Mouse (Mus musculus) CH12.LX (cell line): Measurements from ENCODE around the gene Rdm1. TPM values are rescaled to one million over a fixed set of nuclear protein-coding genes. Genes with fewer than 3 reads are reported as not detected.

ENCODE experiments used
- DNase-seq: peaks from one replicate; pipeline ENCODE4 v3.0.0-alpha.2; 2013; ENCODE audit errors: extremely low read depth
- H3K27ac ChIP-seq: 2 replicates; pipeline ENCODE4 v1.5.1; 2012; ENCODE audit warnings: low read depth, mild to moderate bottlenecking, control low read depth, moderate library complexity; ENCODE audit not compliant: insufficient read depth
- H3K27me3 ChIP-seq: replicated peaks from 2 replicates; pipeline ENCODE3; 2012; ENCODE audit warnings: inconsistent platforms
- H3K36me3 ChIP-seq, 2 experiments: replicated peaks in 1 of 2; 2 replicates each; pipeline versions ENCODE3 to v1.6.1; 2012; ENCODE audit warnings: inconsistent platforms in 1 of 2, low read length in 1 of 2, mild to moderate bottlenecking in 1 of 2, mixed read lengths in 1 of 2, moderate library complexity in 1 of 2; ENCODE audit not compliant: control insufficient read depth in 1 of 2, insufficient read depth in 1 of 2
- H3K4me1 ChIP-seq, 2 experiments: 2 replicates each; pipeline ENCODE4 v1.6.1; 2012; ENCODE audit warnings: inconsistent platforms in 1 of 2, moderate library complexity in 1 of 2; ENCODE audit not compliant: insufficient read depth in 2 of 2, control insufficient read depth in 1 of 2
- H3K4me2 ChIP-seq: 2 replicates; pipeline ENCODE4 v1.6.1; 2012; ENCODE audit warnings: low read depth, mild to moderate bottlenecking, control low read depth; ENCODE audit not compliant: poor library complexity, insufficient read depth, severe bottlenecking
- H3K4me3 ChIP-seq, 3 experiments: fragments of 150-350 bp in 1 of 3; sonication (generic) in 1 of 3; replicated peaks in 1 of 3; 2 replicates each; pipeline versions ENCODE3 to v1.5.1; 2011 to 2012; ENCODE audit warnings: low read depth in 2 of 3, low read length in 2 of 3, mild to moderate bottlenecking in 2 of 3, moderate library complexity in 2 of 3, control low read depth in 1 of 3, improper control_type of control experiment in 1 of 3, inconsistent platforms in 1 of 3, mixed read lengths in 1 of 3; ENCODE audit not compliant: poor library complexity in 1 of 3
- H3K79me2 ChIP-seq: replicated peaks from 2 replicates; pipeline ENCODE4 v1.6.1; 2012; ENCODE audit warnings: mild to moderate bottlenecking, moderate library complexity; ENCODE audit not compliant: control insufficient read depth, poor library complexity, insufficient read depth, severe bottlenecking; ENCODE audit errors: extremely low read depth
- H3K9ac ChIP-seq: 2 replicates; pipeline ENCODE4 v1.6.1; 2012; ENCODE audit warnings: low read depth, mild to moderate bottlenecking, control low read depth, moderate library complexity; ENCODE audit not compliant: insufficient read depth
- H3K9me3 ChIP-seq: replicated peaks from 2 replicates; pipeline ENCODE3; 2012; ENCODE audit warnings: low read length, inconsistent platforms, mixed read lengths
- EP300 ChIP-seq: IDR thresholded peaks from 2 replicates; pipeline ENCODE4 v1.6.1; 2011; ENCODE audit warnings: low read length, improper control_type of control experiment
- ETS1 ChIP-seq: conservative IDR thresholded peaks from 2 replicates; pipeline ENCODE4 v1.6.1; 2012; ENCODE audit warnings: low read depth, mild to moderate bottlenecking, inconsistent platforms, low read length, improper control_type of control experiment, moderate library complexity
- GABPA ChIP-seq: IDR thresholded peaks from 2 replicates; pipeline ENCODE4 v1.6.1; 2012; ENCODE audit warnings: low read depth, low read length, improper control_type of control experiment, inconsistent platforms; ENCODE audit not compliant: insufficient replicate concordance
- HCFC1 ChIP-seq: IDR thresholded peaks from 2 replicates; pipeline ENCODE4 v1.6.1; 2012; ENCODE audit warnings: low read depth, mild to moderate bottlenecking, inconsistent platforms, low read length, improper control_type of control experiment
- JUN ChIP-seq: IDR thresholded peaks from 2 replicates; pipeline ENCODE4 v1.6.1; 2011; ENCODE audit warnings: low read depth, mild to moderate bottlenecking, low read length, improper control_type of control experiment, moderate library complexity; ENCODE audit not compliant: insufficient read depth
- JUND ChIP-seq: conservative IDR thresholded peaks from 2 replicates; pipeline ENCODE4 v1.6.1; 2011; ENCODE audit warnings: low read depth, low read length, improper control_type of control experiment
- KAT2A ChIP-seq: IDR thresholded peaks from 2 replicates; pipeline ENCODE4 v1.6.1; 2012; ENCODE audit warnings: low read length, improper control_type of control experiment, inconsistent platforms; ENCODE audit not compliant: insufficient replicate concordance
- MAFK ChIP-seq: IDR thresholded peaks from 2 replicates; pipeline ENCODE4 v1.6.1; 2011; ENCODE audit warnings: low read length, improper control_type of control experiment; ENCODE audit not compliant: insufficient replicate concordance
- MAX ChIP-seq: IDR thresholded peaks from 2 replicates; pipeline ENCODE4 v1.6.1; 2011; ENCODE audit warnings: low read length, improper control_type of control experiment
- MEF2A ChIP-seq: IDR thresholded peaks from 2 replicates; pipeline ENCODE4 v1.6.1; 2014; ENCODE audit warnings: low read depth, mild to moderate bottlenecking, inconsistent platforms, low read length, improper control_type of control experiment, borderline replicate concordance
- POLR2AphosphoS2 ChIP-seq: IDR thresholded peaks from 2 replicates; pipeline ENCODE4 v1.6.1; 2011; ENCODE audit warnings: low read depth, low read length, improper control_type of control experiment
- RAD21 ChIP-seq: IDR thresholded peaks from 2 replicates; pipeline ENCODE4 v1.6.1; 2011; ENCODE audit warnings: low read depth, mild to moderate bottlenecking, low read length, improper control_type of control experiment, moderate library complexity
- TBP ChIP-seq: conservative IDR thresholded peaks from 2 replicates; pipeline ENCODE4 v1.6.1; 2011; ENCODE audit warnings: low read depth, low read length, improper control_type of control experiment
- TCF12 ChIP-seq: IDR thresholded peaks from 2 replicates; pipeline ENCODE4 v1.6.1; 2014; ENCODE audit warnings: low read depth, mild to moderate bottlenecking, inconsistent platforms, low read length, improper control_type of control experiment
- UBTF ChIP-seq: IDR thresholded peaks from 2 replicates; pipeline ENCODE4 v1.6.1; 2012; ENCODE audit warnings: low read depth, mild to moderate bottlenecking, inconsistent platforms, low read length, improper control_type of control experiment, moderate library complexity
- USF2 ChIP-seq: conservative IDR thresholded peaks from 2 replicates; pipeline ENCODE4 v1.6.1; 2011; ENCODE audit warnings: low read depth, low read length, improper control_type of control experiment
- ZC3H11A ChIP-seq: IDR thresholded peaks from 2 replicates; pipeline ENCODE4 v1.6.1; 2012; ENCODE audit warnings: low read depth, mild to moderate bottlenecking, inconsistent platforms, low read length, improper control_type of control experiment
- ZMIZ1 ChIP-seq: IDR thresholded peaks from 2 replicates; pipeline ENCODE4 v1.6.1; 2012; ENCODE audit warnings: low read depth, mild to moderate bottlenecking, inconsistent platforms, low read length, improper control_type of control experiment
- dilution Hi-C: fragments of 300-500 bp; cut with MboI; formaldehyde crosslinking; loops from 2 replicates; pipeline ENCODE4 v1.14.3; 2020; ENCODE audit warnings: low sequenced_read_pairs; ENCODE audit not compliant: extremely low pct_unique_long_range_greater_than_20kb, extremely low pct_ligation_motif_present
- in situ Hi-C: fragments of 300-500 bp; cut with MboI; formaldehyde crosslinking; loops from 3 replicates; pipeline ENCODE4 v1.14.3; 2019; ENCODE audit warnings: low sequenced_read_pairs, low pct_ligation_motif_present, low pct_unique_long_range_greater_than_20kb, mixed read lengths
- polyA plus RNA-seq: library from polyadenylated mRNA; unstranded; fragments of >175 nt; gene quantifications from 2 replicates; pipeline ENCODE4 v1.2.1, GENCODE M21; 2012; ENCODE audit warnings: low read depth; ENCODE audit not compliant: insufficient read length
- total RNA-seq, 2 experiments: library from RNA; depleted of rRNA; stranded (reverse); fragments of 300-350 nt in 1 of 2; fragments of >200 nt in 1 of 2; gene quantifications; 2 replicates each; pipeline ENCODE4 v1.2.3; 2012 to 2014

Rdm1 gene
- total and polyA plus RNA-seq, 3 experiments, result 9.6 to 28.5 (median 19.2) TPM

DNA sequence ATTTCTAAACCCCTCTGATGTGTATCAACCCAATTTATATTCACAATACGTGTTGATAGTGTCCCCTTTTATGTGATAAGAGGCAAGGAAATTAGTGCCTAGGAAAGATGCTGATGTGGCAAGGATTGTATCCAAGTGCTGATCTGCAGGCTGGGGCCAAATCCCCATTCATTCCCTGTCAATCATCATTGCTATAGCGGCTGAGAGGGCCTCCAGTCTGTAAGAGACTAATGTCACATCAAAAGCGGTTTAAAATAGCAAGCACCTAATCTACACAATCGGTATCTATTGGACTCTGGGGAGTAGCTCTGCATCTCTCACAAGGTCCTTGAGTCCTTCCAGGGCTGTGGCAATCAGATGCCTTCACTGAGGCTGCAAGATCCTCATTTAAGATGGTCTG lies 12.9 kb upstream of the Rdm1 start:
- Histone ChIP-seq H3K79me2 (no peaks in the 10 kb centered on the region), H3K9me3 (no peaks in the 10 kb centered on the region), H3K4me1 (peaks cover 4 to 24% of the 10 kb centered on the region in 2 experiments), H3K36me3 (no peaks in the 10 kb centered on the region), H3K27ac (no peak overlapping the region), H3K9ac (no peak overlapping the region), H3K4me2 (no peak overlapping the region), H3K27me3 (peaks cover 32% of the 10 kb centered on the region), H3K4me3 (no peak overlapping the region)
- in situ Hi-C loops, result no loop called here
- no peak for DNase-seq
- TF ChIP-seq USF2 (no peak), RAD21 (no peak), MAFK (no peak), ZC3H11A (no peak), HCFC1 (no peak), ZMIZ1 (no peak), ETS1 (no peak), GABPA (no peak), MAX (no peak), MEF2A (no peak)
- dilution Hi-C loops, result no loop called here

DNA sequence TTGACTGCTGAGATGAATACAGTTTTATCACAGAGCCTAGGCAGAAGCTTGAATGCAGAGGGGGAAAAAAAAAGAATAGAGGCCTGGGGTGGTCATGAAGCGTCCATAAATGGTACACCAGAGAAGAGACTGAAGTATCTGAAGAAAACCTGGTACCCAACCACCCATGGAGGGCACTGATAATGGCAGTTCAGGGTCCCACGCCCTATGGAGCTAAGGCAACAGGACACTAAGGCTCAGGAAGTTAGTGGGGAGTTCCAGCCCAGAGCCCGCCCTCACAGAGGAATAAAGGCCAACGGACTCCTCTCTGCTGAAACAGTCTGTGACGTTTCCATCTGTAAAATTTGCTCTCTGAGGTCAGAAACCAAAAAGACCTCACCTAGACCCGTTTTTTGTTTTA lies 11.6 kb upstream of the Rdm1 start:
- TF ChIP-seq UBTF, result no peak
- TF ChIP-seq POLR2AphosphoS2, result no peak
- TF ChIP-seq KAT2A, result no peak
- TF ChIP-seq JUN, result no peak
- no peak for TF ChIP-seq ETS1
- no peak for DNase-seq
- dilution Hi-C loops (no loop called here), in situ Hi-C loops (no loop called here)
- Histone ChIP-seq H3K27ac (no peak overlapping the region), H3K9ac (no peak overlapping the region), H3K4me2 (no peak overlapping the region), H3K4me3 (no peak overlapping the region), H3K79me2 (no peaks in the 10 kb centered on the region), H3K4me1 (peaks cover 4 to 22% of the 10 kb centered on the region in 2 experiments), H3K9me3 (no peaks in the 10 kb centered on the region), H3K36me3 (no peaks in the 10 kb centered on the region), H3K27me3 (peaks cover 29% of the 10 kb centered on the region)

DNA sequence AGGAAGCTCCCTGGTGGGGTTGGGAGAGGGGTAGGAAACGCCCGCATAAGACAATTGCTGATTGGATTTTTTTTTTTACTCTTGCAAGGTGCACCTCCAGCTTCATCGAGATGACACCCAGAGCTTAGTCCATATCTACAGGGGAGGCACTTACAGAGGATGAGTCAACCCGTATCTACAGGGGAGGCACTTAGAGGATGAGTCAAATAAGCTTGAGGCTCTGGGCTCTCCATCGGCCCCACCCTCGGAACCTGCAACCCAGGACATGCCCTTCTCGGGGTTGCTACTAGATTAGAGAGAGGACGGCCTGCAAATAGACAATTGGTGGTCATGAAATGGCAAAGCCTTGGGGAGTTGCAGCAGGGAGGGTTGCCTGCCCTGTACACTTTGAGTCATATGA lies 10.9 kb upstream of the Rdm1 start:
- no peak overlapping the region for H3K9ac ChIP-seq
- TF ChIP-seq TBP (no peak), EP300 (no peak), RAD21 (no peak), ZC3H11A (no peak), TCF12 (no peak), JUND (no peak), USF2 (no peak), JUN (no peak), MEF2A (no peak), UBTF (no peak), ZMIZ1 (no peak), HCFC1 (no peak)
- TF ChIP-seq, all 38 proteins: peak for 0
- dilution Hi-C loops, result no loop called here
- H3K36me3 ChIP-seq, result no peaks in the 10 kb centered on the region
- H3K9me3 ChIP-seq, result no peaks in the 10 kb centered on the region
- H3K4me1 ChIP-seq, result peaks cover 0 to 18% of the 10 kb centered on the region in 2 experiments; a peak in 2 of 4 replicates
- peaks cover 22% of the 10 kb centered on the region for H3K27me3 ChIP-seq
- H3K4me3 ChIP-seq, result no peak overlapping the region
- in situ Hi-C loops, result no loop called here
- H3K27ac ChIP-seq, result no peak overlapping the region
- H3K4me2 ChIP-seq, result no peak overlapping the region
- no peaks in the 10 kb centered on the region for H3K79me2 ChIP-seq
- no peak for DNase-seq
